Mouse (Mus musculus): ENCODE data around the gene Rbm42.

Gene Rbm42

DNA sequence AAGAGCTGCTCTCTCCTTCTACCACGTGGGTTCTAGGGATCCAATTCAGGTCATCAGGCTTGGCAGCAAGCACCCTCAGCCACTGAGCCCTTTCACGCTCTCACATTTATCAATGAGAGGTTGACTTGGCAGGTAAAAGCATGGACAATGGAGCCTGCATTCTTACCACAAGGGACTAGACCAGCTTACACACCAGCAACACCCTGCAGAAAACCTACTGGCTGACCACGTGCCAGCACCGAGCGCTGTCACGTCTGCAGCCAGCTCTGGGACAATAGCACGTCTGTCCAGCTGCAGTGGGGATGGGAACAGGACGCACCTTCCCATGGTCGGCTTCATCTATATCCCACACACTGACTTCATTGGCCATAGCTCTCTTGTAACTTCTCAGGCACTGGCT lies 31.5 kb downstream of the Rbm42 start:
- no peak for DNase-seq (ENCODE audit: low spot score)

DNA sequence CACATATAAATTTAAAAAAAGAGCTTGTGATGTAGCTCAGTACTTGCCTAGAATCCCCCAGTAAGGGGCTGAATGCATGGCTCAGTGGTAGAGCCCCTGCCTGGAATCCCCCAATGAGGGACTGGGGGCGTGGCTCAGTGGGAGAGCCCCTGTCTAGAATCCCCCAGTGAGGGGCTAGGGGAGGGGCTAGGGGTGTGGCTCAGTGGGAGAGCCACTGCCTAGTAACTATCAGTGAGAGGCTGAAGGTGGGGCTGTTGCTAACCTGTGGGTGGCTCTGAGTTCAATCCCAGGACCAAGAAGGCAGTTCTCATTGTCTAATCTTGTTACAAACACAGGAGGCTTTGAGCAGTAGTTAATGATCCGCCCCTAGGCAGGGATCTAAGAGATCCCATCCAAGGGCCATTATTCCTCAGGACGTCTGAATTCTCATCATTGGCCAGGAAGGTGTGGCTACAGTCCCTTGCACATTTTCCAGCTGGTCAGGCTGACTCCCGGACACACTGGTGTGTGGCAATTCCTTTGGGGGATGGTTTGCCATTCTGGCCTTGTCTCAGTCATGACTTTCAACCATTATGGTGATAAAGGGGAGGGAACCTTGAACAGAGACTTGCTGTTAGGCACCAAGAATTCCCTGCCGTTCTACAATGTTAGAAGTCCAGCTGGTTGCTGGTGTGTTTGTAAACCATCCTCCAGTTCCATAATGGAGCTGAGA lies 34.9 kb downstream of the Rbm42 start:
- no peak for DNase-seq (ENCODE audit: low spot score)

DNA sequence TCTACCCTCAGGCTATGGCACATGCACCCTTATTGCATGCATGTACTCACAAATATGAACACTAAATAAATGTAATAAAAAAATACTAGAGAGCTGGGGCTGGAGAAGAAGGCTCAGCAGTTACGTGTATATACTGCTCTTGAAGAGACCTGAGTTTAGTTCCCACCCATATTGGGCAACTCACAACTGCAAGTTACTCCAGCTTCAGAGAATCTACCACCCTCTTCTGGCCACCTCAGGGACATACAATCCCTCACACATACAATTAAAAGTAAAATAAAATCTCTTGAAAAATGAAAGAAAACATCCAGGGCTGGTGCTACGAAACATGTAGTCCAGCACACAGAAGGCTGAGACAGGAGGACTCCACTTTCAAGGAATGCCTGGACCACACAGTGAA lies 35.7 kb downstream of the Rbm42 start:
- no peak for DNase-seq (ENCODE audit: low spot score)

DNA sequence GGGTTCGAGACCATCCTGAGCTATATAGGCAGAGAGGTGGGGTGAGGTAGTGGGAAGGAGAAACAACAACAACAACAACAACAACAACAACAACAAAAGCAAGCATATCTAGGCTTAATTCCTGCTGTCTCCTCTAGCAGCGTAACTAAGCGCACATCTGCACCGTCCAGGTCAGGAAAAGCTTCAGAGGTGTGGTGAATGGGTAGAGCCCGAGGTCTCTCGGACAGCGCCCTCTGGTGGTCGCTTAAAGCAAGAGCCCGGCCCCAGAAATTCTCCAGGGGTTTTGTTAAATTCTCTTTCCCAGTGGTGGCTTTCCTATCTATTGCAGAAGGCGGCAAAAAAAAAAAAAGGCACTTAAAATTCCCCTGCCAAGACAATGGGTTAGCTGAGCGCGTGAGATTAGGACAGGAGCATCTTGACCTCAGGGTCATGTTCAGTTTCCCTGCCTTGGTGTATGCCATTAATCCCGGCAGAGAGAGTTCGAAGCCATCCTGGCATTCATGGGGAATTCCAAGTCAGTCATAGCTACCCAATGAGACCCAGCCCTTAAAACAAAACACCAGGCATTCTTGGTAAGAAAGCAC lies 36.5 kb downstream of the Rbm42 start:
- peak; percentile 67 for DNase-seq (ENCODE audit: low spot score)

DNA sequence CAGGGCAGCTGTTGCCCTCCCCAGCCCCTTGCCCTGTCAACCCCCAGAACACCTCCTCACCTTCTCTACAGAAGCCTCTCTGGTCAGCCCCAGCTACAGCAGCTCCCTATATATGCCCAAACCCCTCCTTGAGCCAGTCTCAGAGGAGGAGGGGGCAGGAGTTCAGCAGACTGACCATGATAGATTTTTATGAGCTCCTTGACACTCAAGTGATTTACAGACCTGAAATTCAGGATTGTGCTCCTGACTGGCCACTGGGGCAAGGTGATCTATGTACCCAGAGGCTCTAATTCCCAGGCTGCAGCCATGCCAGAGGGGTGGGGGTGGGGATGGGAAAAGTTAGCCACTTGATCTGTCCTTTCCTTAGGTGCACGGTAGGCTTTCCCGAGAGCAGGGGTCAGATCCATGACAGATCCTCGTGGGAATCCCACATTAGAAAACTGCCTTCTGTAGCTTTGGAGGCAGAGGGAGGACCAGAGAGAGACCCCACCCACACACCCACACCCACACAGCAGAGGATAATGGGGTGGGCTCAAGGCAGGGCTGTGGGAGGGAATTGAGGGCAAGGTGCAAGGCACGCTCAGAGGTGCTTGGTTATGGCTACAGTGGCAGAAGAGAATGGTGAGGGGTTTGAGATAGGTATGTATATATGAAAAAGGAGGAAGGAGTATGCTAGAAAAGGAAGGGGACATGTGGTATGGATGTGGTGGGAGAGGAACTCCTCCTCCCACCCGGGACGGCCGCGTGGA lies 37.3 kb downstream of the Rbm42 start, which contains the start of gene Upk1a:
Upk1a (minus strand) TSS at position 194 of the 749 bp plus-strand sequence.
- no peak for DNase-seq (ENCODE audit: low spot score)

DNA sequence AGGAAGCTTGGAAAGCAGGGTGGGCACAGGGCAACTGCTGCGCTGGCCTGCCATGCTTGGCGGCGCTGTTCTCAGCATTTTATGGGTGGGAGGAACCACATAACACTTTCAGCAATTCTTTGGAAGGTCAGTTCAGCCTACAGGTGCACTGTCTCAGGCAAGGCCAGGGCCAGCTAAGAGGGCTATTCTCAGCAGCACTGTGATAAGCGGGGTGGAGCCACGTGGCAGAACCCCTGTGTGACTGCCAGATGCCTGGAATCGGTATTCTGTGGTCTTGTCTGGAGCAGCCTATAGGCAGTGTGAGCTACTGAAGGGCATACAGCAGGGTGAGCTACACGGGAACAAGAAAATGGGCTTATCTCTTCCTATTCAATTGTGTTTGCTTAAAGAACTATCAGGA lies 40.1 kb downstream of the Rbm42 start:
- DNase-seq (ENCODE audit: low spot score), result no peak

DNA sequence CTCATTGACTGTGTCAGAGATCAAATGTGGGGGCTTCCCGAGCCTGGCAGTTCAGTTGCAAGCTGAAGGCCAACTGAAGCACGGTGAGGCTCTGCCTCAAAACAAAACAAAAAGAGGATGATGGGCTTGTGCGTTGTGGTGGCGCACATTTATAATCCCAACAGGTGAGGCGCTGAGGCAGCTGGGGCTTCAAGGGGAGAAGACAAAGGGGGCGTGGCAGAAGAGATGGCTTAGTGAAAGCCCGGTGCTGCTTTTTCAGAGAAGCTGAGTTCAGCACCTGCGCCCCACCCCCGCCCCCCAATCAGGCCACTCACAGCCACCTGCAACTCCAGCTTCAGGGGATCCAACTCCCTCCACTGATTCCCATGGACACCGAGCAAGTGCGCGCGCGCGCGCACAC lies 41.6 kb downstream of the Rbm42 start:
- DNase-seq (ENCODE audit: low spot score), result no peak

DNA sequence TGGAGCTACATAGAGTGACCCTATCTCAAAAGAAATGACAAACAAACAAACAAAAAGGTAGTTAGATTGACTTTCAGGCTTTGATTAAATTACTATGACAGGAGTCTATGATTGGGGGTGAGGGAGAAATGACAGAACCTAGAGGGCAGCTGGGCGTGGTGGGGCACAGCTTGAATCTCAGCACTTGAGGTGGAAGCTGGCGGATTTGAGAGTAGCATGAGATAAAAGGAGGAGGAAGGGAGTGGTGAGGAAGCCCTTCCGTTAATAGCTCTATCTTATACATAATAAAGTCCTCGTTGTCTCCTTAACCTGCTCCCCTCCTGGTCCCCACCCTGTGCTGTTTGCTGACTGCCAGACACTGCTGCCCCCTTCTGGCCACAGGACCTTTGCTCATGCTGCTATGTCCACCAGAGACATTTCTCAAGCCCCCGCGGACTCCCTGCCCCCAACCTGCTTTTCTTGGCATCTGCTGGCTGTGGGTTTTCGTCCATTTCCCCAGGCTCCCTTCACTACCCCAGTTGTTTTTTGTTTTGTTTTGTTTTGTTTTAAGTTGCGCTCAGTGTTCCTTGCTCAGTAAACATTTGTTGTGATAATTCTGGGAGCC lies 42.3 kb downstream of the Rbm42 start:
- DNase-seq (ENCODE audit: low spot score), result peak; percentile 40

DNA sequence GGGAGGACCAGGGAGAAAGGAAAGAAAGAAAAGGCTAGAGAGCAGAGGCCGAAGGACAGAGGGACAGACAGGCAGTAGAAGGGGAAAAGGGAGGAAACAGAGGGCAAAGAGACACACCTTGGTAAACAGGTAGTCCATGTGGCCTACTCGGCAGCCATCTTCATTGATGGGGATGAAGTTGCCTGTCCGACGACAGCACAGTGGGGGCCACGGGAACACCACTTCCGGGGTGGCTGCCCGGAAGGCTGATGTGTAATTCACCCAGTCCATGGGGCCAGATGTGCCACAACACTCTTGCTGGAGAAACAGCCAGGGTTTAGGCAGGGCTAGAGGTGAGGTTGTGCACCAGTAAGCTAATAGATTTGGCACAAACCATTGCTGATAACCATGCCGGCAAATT lies 45.2 kb downstream of the Rbm42 start:
- DNase-seq (ENCODE audit: low spot score), result no peak

DNA sequence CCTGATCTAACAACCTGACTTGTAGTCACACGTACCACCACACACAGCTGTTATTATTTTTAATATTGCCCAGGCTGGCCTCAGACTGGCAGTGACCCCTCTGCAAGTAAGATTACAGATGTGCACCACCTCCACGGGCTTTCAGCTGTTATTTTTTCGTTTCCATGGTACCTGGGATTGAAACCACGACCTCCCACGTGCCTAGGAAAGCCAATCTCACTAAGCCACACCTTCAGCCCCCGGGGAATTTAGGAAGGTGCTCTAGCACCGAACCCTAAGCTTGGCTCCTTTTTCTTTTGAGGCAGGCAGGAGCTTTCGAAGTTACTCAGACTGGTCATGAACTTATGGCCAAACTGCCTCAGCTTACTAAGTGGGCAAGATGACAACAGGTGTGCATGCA lies 45.7 kb downstream of the Rbm42 start:
- no peak for DNase-seq (ENCODE audit: low spot score)

DNA sequence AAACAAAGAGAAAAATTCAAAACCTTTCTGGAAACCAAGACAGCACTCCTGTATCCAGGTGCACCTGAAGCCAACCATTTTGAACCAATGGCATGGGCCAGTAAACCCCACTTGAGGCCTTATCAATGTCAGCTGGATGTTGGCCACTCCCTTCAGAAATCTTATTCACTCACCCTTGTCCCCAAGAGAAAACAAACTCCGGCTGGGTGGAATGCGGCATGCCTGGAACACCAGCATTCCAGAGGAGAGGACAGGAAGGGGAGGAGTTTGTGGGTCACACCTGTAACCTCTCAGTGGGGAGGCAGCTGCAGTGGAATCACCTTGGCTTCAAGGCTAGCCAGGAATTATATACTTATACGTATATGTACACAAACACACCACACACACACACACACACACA lies 47.5 kb downstream of the Rbm42 start:
- no peak for DNase-seq (ENCODE audit: low spot score)

DNA sequence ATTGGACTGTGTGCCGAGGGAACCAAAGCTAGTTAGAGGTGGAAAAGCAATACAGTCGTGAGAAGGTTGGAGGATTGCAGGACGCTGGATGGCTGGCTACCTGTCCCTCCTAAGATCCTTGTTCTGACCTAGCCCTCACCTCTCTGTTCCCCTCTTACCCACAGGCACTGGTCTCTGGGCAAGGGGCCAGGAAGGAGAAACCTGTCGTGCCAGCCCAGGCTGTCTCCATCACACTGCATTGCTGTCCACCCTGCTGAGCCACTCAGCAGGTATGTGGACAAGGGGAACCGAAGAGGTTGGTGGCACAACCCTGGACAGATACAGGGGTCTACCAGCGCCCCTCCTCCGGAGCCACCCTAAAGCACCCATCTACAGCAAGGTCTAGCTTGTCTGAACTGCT lies 49.5 kb downstream of the Rbm42 start:
- peak; percentile 29 for DNase-seq (ENCODE audit: low spot score)

DNA sequence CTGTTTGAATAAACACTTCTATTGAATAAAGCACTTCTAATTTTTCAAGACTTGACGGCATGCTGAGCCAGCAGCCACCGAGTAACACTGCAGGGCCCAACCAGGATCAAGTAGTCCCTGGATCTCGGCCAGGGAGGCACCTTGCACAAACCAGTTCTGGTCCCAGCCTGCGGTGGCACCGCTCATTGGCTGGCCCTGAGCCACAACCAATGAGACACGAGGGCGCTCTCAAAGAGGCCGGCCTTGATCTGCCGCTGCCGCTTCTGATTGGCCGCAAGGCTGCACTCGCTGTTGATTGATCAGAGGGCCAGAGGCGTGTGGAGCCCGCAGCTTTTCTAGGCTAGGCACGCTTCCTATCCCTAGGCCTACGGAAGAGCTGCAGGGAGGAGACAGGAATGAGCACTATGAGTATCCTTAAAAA lies 50.2 kb downstream of the Rbm42 start:
- peak; percentile 97 for DNase-seq (ENCODE audit: low spot score)

DNA sequence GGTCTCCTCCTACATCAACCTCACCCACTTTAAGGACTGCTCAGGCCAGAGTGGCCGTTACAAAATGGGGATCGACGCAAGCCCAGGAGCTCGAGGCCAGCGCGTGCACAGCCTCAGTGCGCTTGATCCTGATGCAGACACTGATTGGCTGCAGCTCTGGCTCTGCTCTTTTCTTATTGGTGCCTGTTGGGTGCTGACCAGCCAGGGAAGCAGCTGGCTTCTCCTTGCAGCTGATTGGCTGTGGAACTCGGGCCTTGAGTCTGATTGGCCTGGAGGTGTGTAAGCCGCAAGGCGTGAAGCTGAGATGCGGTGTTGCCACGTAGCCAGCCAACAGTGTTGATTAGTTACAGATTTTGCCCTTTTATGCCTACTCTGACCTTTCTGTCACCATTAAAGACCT lies 51.3 kb downstream of the Rbm42 start, which contains the start of gene Zbtb32:
Zbtb32 (minus strand) TSS at position 124 of the 400 bp plus-strand sequence.
- no peak for DNase-seq (ENCODE audit: low spot score)

DNA sequence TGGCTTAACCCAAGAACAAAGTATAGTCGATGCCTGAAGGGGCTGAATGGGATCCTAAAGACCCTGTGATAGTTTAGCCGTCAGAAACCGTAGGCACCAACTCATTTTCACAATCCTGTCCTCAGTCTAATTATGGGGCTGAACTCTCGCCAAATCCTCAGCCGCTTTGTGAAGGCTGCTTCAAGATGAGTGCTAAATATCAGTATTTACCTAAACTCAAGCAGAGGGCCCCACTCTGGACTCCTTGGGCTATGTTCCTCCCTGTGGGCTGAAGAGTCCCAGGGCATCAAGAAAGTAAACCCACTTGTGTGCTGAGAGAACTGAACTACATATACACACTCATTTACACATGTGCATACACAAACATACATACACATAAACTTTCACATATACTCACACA lies 53.3 kb downstream of the Rbm42 start:
- DNase-seq (ENCODE audit: low spot score), result no peak

DNA sequence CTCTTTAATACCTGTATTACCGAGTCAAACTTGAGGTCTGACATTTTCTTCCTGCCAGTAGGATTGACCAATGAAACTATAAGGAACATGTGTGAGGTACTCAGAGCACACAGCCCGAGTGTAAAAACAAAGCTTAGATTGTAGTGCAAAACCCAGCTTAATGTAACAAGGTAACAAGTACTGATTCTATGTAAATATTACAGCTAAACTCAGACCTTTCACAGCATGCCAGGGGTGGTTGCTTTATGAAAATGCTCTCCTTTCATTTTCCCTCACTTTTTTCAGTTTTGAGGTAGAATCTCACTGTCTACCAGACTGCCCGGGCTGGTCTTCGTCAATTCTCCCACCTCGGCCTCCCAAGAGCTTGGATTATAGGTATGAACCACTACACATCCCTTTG lies 54.0 kb downstream of the Rbm42 start:
- DNase-seq (ENCODE audit: low spot score), result no peak

DNA sequence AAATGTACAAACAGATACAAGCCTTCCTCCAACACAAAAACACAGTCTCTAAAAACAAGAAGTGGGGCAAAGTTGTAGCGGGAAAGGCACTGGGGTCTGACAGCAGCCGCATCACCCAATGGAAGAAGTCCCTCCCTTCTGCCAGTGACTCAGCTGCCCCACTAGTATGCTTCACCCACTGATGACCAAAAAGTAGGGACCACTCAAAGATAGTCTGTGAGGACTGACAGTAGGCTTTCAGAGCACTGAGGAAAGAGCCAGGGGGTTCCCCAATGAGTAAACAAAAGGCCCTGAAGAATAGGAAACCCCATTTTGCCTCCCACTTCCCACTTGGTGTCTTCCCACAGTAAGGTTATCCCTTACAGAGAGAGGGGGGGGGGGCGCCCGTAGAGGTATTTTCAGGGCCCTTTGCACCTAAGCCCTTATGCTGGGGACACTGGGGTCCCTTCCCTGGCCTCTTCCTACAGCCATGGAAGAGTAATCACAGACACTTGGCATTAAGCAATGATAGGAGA lies 55.5 kb downstream of the Rbm42 start:
- no peak for DNase-seq (ENCODE audit: low spot score)

DNA sequence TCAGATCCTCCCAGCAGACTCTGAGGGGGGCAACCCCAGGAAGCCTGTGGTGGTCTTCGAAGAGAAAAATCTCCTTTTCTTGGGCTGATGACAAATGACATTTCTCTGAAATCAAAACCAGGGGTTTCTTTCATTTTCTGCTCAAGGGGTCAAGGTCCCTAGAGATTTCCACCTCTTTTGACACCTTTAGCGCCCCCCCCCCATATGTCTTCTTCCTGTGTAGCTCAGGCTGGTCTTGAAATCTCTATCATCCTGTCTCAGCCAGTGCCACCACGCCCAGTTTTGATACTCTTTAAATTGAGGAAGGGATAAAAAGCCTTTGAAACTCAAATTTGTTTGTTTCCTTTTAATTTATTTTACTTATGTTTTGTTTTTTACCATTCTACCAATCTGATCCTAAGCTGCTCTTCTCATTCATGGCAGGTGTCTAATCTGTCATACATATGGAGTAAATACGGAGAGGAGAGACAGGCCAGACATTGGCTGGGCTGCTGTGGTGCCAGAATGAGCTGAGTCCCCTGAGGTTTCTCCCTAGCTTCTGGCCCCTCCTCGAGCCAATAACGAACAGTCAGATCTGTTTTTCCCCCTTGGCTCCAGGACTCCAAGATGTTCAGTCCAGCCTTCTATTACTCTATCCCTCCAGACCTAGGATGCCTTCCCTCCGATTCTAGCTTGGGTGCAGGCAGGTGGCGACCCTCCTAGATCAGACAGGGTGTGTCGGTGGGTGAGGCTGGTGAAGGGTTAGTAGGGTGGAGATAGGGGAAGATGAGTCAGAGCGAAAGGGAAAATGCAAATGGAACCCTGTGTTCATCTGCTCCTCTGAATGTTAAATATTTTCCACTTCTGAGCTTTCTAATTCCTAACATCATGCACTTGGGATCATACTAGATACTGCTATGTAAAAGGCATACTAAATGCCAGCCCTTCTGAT lies 56.3 kb downstream of the Rbm42 start:
- peak; percentile 60 for DNase-seq (ENCODE audit: low spot score)

DNA sequence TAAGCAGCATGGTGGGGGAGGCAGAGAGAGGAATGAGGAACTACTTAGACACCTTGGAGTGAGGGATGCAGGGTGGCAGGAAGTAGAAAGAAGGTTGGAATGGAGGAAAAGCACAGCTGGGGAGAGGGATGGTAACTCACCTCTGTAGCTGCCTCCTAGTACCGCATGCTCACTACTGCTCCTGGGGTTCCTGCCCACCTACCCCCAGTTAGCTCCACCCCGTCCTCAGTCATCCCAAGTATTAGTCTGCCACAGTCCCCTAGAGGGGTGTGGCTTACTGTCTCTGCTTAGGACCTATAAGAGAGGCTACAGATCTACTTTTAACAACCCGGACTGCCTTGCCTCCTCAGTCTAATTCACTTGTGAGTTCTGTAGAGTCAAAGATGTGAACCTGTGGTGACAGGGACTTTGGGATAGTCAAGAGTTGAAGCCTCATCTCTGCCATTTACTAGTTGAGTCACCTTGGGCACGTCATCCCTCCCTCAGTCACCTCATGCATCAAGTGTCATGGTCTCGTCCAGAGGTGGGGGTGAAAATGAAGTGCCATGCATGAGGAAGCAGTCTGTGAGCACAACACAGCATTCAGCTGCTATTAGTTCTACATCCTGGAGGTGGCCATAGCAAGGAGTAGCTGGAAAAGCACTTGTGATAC lies 57.2 kb downstream of the Rbm42 start:
- no peak for DNase-seq (ENCODE audit: low spot score)

DNA sequence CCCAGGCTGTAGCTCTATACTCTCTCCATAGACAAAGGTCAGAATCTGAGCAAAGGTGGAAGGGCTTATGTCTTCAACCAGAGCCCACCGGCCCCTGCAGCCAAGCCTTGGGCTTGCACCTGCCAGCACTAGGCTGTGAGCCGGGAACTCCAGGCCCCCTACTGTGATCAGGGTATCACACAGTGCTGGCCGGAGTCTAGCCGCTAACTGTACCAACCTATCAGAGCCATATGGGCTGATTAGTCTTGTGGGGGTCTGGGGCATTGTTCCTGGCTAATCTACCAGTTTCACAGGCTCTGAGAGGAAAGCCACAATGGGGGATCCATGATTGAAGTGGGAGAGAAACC lies 58.5 kb downstream of the Rbm42 start:
- no peak for DNase-seq (ENCODE audit: low spot score)

All from MN1 (cell line).